26 mouse cellular contexts compared by ENCODE assay signal in the genomic region with DNA sequence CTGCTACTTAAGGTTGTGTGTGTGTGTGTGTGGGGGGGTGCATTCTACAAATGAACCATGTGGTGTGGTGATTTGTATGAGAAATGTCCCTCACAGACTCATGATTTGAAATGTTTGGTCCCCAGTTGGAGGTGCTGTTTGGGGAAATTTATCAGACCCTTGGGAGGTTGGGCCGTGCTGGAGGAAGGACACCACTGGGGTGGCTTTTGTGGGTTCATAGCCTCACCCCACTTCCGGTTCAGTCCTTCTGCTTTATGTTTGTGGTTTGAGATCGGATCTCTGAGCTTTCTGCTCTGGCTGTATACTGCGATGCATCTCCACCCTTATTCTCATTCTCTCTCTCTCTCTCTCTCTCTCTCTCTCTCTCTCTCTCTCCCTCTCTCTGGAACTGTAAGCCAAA.
DNase-seq lines count a peak whose midpoint lies in the region; ATAC-seq lines count a peak whose summit lies in the region.
"Had no signal": no experiment of that assay in that cellular context is flagged by ENCODE, and none has a peak within 500 bp of the region (broad histone marks: within the 10 kb centered on the region; RNA-seq: fewer than 3 reads in every experiment).

No protein-coding gene starts in this region.

- DNase-seq in 416B (ENCODE audit: low read depth), result peak; percentile 59
- DNase-seq in B cell, adult 2 months, result peak; percentile 38 to 54
- peak; percentile 16 to 29 for DNase-seq in natural killer cell, adult 2 months (ENCODE audit: low spot score in 2 of 2)
- no peak for DNase-seq in liver, embryonic 11.5 days (ENCODE audit: low spot score)
- DNase-seq in embryo, embryonic 11 days, result no peak
- no peak for DNase-seq in embryo, embryonic 10 days (ENCODE audit: low spot score)
- DNase-seq in liver, result no peak
- DNase-seq: adrenal gland, postnatal 10 days; adrenal gland, postnatal 36 days; cerebellum, adult 18-20 months; cerebellum, adult 9-11 months; cerebellum, postnatal 36 days; gastrocnemius, postnatal 10 days; gastrocnemius, postnatal 36 days; heart, adult 11 months had no signal

- H3K9ac ChIP-seq in liver, embryonic 11.5 days (ENCODE audit: low read depth, low read length), result no peak overlapping the region
- H3K9ac ChIP-seq: forebrain, embryonic 13.5 days; hindbrain, embryonic 13.5 days had no signal

- no peak overlapping the region for H3K4me2 ChIP-seq in liver, embryonic 11.5 days
- H3K4me2 ChIP-seq: forebrain, embryonic 13.5 days; heart, embryonic 11.5 days; hindbrain, embryonic 13.5 days had no signal

- no peak overlapping the region for H3K27ac ChIP-seq in liver, embryonic 11.5 days (ENCODE audit: low read depth, low read length)
- H3K27ac ChIP-seq: forebrain, embryonic 10.5 days; forebrain, embryonic 13.5 days; hindbrain, embryonic 10.5 days; hindbrain, embryonic 13.5 days had no signal

- H3K4me1 ChIP-seq in liver, embryonic 11.5 days (replicated peaks; ENCODE audit: control insufficient read depth, insufficient read depth, low read length), result no peaks in the 10 kb centered on the region
- H3K4me1 ChIP-seq: hindbrain, embryonic 10.5 days; hindbrain, embryonic 13.5 days had no signal

- WGBS in liver, embryonic 11.5 days, result 65% methylated on average over 4 of the region's 4 CpGs

- no peaks in the 10 kb centered on the region for H3K27me3 ChIP-seq in liver, embryonic 11.5 days (replicated peaks; ENCODE audit: control insufficient read depth, insufficient read depth, low read length)
- H3K27me3 ChIP-seq: CH12.LX; forebrain, embryonic 13.5 days; hindbrain, embryonic 13.5 days had no signal

- ATAC-seq in hematopoietic stem cell, adult 5-6 weeks (replicated peaks in 1 of 2; ENCODE audit: insufficient read depth in 1 of 2, low FRiP score in 2 of 2, low TSS enrichment in 1 of 2, low read depth in 1 of 2, poor library complexity in 2 of 2, severe bottlenecking in 2 of 2), result peak; percentile 71 to 74
- no peak for ATAC-seq in liver, embryonic 11.5 days (replicated peaks; ENCODE audit: low FRiP score)
- ATAC-seq: forebrain, embryonic 13.5 days; forebrain, embryonic 16.5 days; hindbrain, embryonic 16.5 days; Patski had no signal

- no peaks in the 10 kb centered on the region for H3K9me3 ChIP-seq in liver, embryonic 11.5 days (ENCODE audit: control insufficient read depth, low read length)
- H3K9me3 ChIP-seq: forebrain, embryonic 10.5 days; forebrain, embryonic 13.5 days; G1E; hindbrain, embryonic 10.5 days; hindbrain, embryonic 13.5 days had no signal

- no peak overlapping the region for H3K4me3 ChIP-seq in liver, embryonic 11.5 days (ENCODE audit: low read depth, low read length)
- H3K4me3 ChIP-seq: forebrain, embryonic 10.5 days; forebrain, embryonic 13.5 days; hindbrain, embryonic 10.5 days; hindbrain, embryonic 13.5 days had no signal

- H3K36me3 ChIP-seq in liver, embryonic 11.5 days (ENCODE audit: control insufficient read depth, insufficient read depth, low read length), result no peaks in the 10 kb centered on the region
- H3K36me3 ChIP-seq: forebrain, embryonic 10.5 days; G1E; hindbrain, embryonic 10.5 days had no signal

Comparison
In these comparisons a context has a peak if more than half of its experiments do, and no peak if none do; other contexts are left out.
1. DNase-seq: peak in 416B (single experiment), B cell, adult 2 months (2 of 2) and natural killer cell, adult 2 months (2 of 2); none in liver, embryonic 11.5 days (single experiment), embryo, embryonic 11 days (single experiment), embryo, embryonic 10 days (single experiment) and liver (single experiment).